Mouse (Mus musculus): ENCODE measurements around the gene Cyp4f37. TPM values are rescaled to one million over a fixed set of nuclear protein-coding genes. Genes with fewer than 3 reads are reported as not detected.

Gene Cyp4f37
- not detected for polyA plus RNA-seq (2017; shearing (Covaris generic))

DNA sequence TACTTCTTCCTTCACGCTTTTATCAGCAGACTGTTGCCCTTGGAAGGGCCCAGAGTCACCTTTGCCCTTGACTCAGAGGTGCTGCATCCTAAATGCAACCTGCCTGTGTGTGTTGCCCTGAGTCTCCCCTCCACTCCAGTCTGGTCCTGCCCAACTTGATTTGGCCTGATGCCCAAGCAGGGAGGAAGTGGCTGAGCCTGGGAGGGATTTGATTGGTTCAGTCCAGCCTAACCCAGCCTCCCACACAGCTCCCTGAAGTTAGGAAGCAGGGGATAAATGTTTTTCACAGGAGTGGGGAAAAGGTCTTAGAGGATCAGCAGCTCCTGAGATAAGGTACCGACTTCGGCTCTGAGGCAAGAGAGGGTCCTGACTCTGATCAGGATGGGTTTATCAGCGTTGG lies at the start of gene Cyp4f37:
TSS of gene Cyp4f37 (plus strand) at position 292 of the 400 bp plus-strand sequence.

GRCm38 (mm10) chr17:32658712-32659111 lies 37.6 kb downstream of the Cyp4f37 start, which contains the start of gene Cyp4f40:
TSS of gene Cyp4f40 (plus strand) at chr17:32658900.

GRCm38 (mm10) chr17:32685048-32685750 lies 64.1 kb downstream of the Cyp4f37 start, which contains the start of gene Cyp4f15:
TSS of gene Cyp4f15 (plus strand) at chr17:32685627.

Other genes with a start within 250 kb of the Cyp4f37 start
- gene Wiz, start 231.9 kb upstream of the Cyp4f37 start, polyA plus RNA-seq (2017; shearing (Covaris generic)), result 19.5 TPM
- gene Rasal3, start 217.7 kb upstream of the Cyp4f37 start, polyA plus RNA-seq (2017; shearing (Covaris generic)), result 83.5 TPM
- 88.1 TPM for gene Pglyrp2, start 197.1 kb upstream of the Cyp4f37 start, polyA plus RNA-seq (2017; shearing (Covaris generic))
- 0.74 TPM for gene Cyp4f39, start 168.6 kb upstream of the Cyp4f37 start, polyA plus RNA-seq (2017; shearing (Covaris generic))
- 5.0 TPM for gene Cyp4f17, start 115.3 kb upstream of the Cyp4f37 start, polyA plus RNA-seq (2017; shearing (Covaris generic))
- 14.6 TPM for gene Cyp4f16, start 84.8 kb upstream of the Cyp4f37 start, polyA plus RNA-seq (2017; shearing (Covaris generic))
- not detected for gene Cyp4f40, start 37.6 kb downstream of the Cyp4f37 start, polyA plus RNA-seq (2017; shearing (Covaris generic))
- gene Cyp4f15, start 64.3 kb downstream of the Cyp4f37 start, polyA plus RNA-seq (2017; shearing (Covaris generic)), result not detected
- gene Zfp871, start 167.0 kb downstream of the Cyp4f37 start, polyA plus RNA-seq (2017; shearing (Covaris generic)), result 41.5 TPM
- gene Zfp811, start 188.6 kb downstream of the Cyp4f37 start, polyA plus RNA-seq (2017; shearing (Covaris generic)), result 0.16 TPM
- gene Zfp799, start 209.0 kb downstream of the Cyp4f37 start, polyA plus RNA-seq (2017; shearing (Covaris generic)), result 16.0 TPM

All from CD4-positive, CD25-positive, alpha-beta regulatory T cell, adult 9 weeks (primary cell).